Mouse (Mus musculus) thymus, adult 2 months (tissue): Measurements from ENCODE around the gene Mterf2.

ENCODE experiments used
- CTCF ChIP-seq: fragments of 200-500 bp; IDR thresholded peaks from 2 replicates; pipeline ENCODE4 v1.5.1; 2012; ENCODE audit warnings: mild to moderate bottlenecking, control low read depth, low read length, moderate library complexity, borderline replicate concordance; ENCODE audit not compliant: control insufficient read depth, poor library complexity, insufficient read depth; ENCODE audit errors: extremely low read depth
- POLR2A ChIP-seq: fragments of 200-500 bp; IDR thresholded peaks from 2 replicates; pipeline ENCODE4 v1.6.1; 2012; ENCODE audit warnings: mild to moderate bottlenecking, low read length, control low read depth, moderate library complexity; ENCODE audit not compliant: control insufficient read depth, poor library complexity, insufficient read depth; ENCODE audit errors: extremely low read depth

GRCm38 (mm10) chr10:85161745-85162351 lies 34.0 kb upstream of the Mterf2 start:
- TF ChIP-seq CTCF (no peak), POLR2A (no peak)
